Mouse (Mus musculus) MEL (cell line): Measurements from ENCODE around the gene Ucp1.

Experiments
- BHLHE40 ChIP-seq: IDR thresholded peaks from 2 replicates; pipeline ENCODE4 v1.6.1; 2012; ENCODE audit warnings: low read depth, mild to moderate bottlenecking, inconsistent platforms, low read length, improper control_type of control experiment, borderline replicate concordance
- CTCF ChIP-seq, 3 experiments: IDR thresholded peaks in 2 of 3; conservative IDR thresholded peaks in 1 of 3; 2 replicates each; pipeline ENCODE4 v1.5.1; 2011 to 2012; ENCODE audit warnings: low read length in 3 of 3, low read depth in 2 of 3, mild to moderate bottlenecking in 2 of 3, improper control_type of control experiment in 1 of 3, inconsistent platforms in 1 of 3, mixed read lengths in 1 of 3, moderate library complexity in 1 of 3; ENCODE audit not compliant: control insufficient read depth in 1 of 3, insufficient read depth in 1 of 3, poor library complexity in 1 of 3, severe bottlenecking in 1 of 3
- E2F4 ChIP-seq: IDR thresholded peaks from 2 replicates; pipeline ENCODE4 v1.6.1; 2011; ENCODE audit warnings: low read depth, low read length, improper control_type of control experiment, borderline replicate concordance
- EP300 ChIP-seq, 2 experiments: IDR thresholded peaks; 2 replicates each; pipeline ENCODE4 v1.6.1; 2011; ENCODE audit warnings: improper control_type of control experiment in 2 of 2, low read length in 2 of 2, low read depth in 1 of 2, mild to moderate bottlenecking in 1 of 2
- ETS1 ChIP-seq: IDR thresholded peaks from 2 replicates; pipeline ENCODE4 v1.6.1; 2012; ENCODE audit warnings: low read depth, mild to moderate bottlenecking, inconsistent platforms, low read length, improper control_type of control experiment, moderate library complexity
- MAX ChIP-seq: IDR thresholded peaks from 2 replicates; pipeline ENCODE4 v1.6.1; 2011; ENCODE audit warnings: low read length, improper control_type of control experiment
- NELFE ChIP-seq: IDR thresholded peaks from 2 replicates; pipeline ENCODE4 v1.6.1; 2011; ENCODE audit warnings: low read depth, low read length, improper control_type of control experiment
- POLR2A ChIP-seq, 2 experiments: IDR thresholded peaks; 2 replicates each; pipeline ENCODE4 v1.6.1; 2011 to 2012; ENCODE audit warnings: low read length in 2 of 2, mild to moderate bottlenecking in 2 of 2, control low read depth in 1 of 2, improper control_type of control experiment in 1 of 2, low read depth in 1 of 2, moderate library complexity in 1 of 2; ENCODE audit not compliant: control insufficient read depth in 1 of 2, insufficient read depth in 1 of 2, poor library complexity in 1 of 2
- POLR2AphosphoS2 ChIP-seq: IDR thresholded peaks from 2 replicates; pipeline ENCODE4 v1.6.1; 2011; ENCODE audit warnings: low read length, improper control_type of control experiment
- RAD21 ChIP-seq: IDR thresholded peaks from 2 replicates; pipeline ENCODE4 v1.6.1; 2011; ENCODE audit warnings: mild to moderate bottlenecking, low read depth, low read length, improper control_type of control experiment
- TAL1 ChIP-seq: IDR thresholded peaks from 2 replicates; pipeline ENCODE4 v1.6.1; 2012; ENCODE audit warnings: mild to moderate bottlenecking, inconsistent platforms, low read length, moderate library complexity, mixed read lengths
- TCF12 ChIP-seq: IDR thresholded peaks from 2 replicates; pipeline ENCODE4 v1.6.1; 2014; ENCODE audit warnings: low read depth, mild to moderate bottlenecking, inconsistent platforms, low read length, improper control_type of control experiment, moderate library complexity
- USF1 ChIP-seq: IDR thresholded peaks from 2 replicates; pipeline ENCODE4 v1.6.1; 2014; ENCODE audit warnings: low read depth, mild to moderate bottlenecking, inconsistent platforms, low read length, improper control_type of control experiment, moderate library complexity
- ZMIZ1 ChIP-seq: IDR thresholded peaks from 2 replicates; pipeline ENCODE4 v1.6.1; 2012; ENCODE audit warnings: low read depth, mild to moderate bottlenecking, inconsistent platforms, low read length, improper control_type of control experiment, moderate library complexity

GRCm38 (mm10) chr8:83304946-83305345 lies 14.8 kb downstream of the Ucp1 start:
- TF ChIP-seq CTCF (IDR thresholded peaks at IDR 0.05 in 2 of 3, conservative IDR thresholded peaks at IDR 0.05 in 1 of 3; ENCODE audit: control insufficient read depth in 1 of 3, insufficient read depth in 1 of 3, low read depth in 2 of 3, low read length in 3 of 3, poor library complexity in 1 of 3, severe bottlenecking in 1 of 3) = no peak
- no peak for TF ChIP-seq ETS1
- no peak for TF ChIP-seq RAD21
- TF ChIP-seq POLR2AphosphoS2 = no peak
- TF ChIP-seq NELFE = no peak
- TF ChIP-seq POLR2A (IDR thresholded peaks at IDR 0.05; ENCODE audit: control insufficient read depth in 1 of 2, insufficient read depth in 1 of 2, low read depth in 1 of 2, low read length in 2 of 2, poor library complexity in 1 of 2) = no peak
- TF ChIP-seq ZMIZ1 = no peak
- TF ChIP-seq USF1 = no peak
- no peak for TF ChIP-seq MAX
- TF ChIP-seq TCF12 = no peak
- TF ChIP-seq EP300 (IDR thresholded peaks at IDR 0.05; ENCODE audit: low read depth in 1 of 2, low read length in 2 of 2) = no peak
- TF ChIP-seq BHLHE40 = no peak
- TF ChIP-seq TAL1 = no peak
- TF ChIP-seq E2F4 = no peak
